ENCODE assay signal across 9 mouse cellular contexts in the genomic region with DNA sequence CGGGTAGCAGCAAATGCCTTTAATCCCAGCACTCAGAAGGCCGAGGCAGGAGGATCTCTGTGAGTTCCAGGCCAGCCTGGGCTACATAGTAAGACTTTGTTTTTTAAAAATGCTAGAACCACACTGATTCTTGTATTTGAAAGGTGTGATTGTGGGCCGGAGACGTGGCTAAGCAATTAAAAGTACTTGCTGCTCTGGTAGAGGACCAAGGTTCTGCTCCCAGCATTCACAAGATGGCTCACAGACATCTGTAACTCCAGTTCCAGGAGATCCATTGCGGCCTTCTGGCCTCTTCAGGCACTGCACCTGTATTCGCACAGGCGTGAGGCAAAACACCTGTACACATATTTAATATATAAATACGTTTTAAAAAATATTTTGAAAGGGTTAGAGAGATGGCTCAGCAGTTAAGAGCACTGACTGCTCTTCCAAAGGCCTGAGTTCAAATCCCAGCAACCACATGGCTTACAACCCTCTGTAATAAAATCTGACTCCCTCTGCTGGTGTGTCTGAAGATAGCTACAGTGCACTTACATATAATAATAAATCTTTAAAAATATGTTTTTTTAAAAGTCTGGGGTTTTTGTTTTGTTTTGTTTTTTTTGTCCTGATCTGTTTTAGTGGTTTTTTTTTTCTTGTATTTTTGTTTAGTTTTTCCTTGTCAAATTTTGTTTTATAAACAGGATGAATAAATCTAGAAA. TPM values are rescaled to one million over a fixed set of nuclear protein-coding genes. Genes with fewer than 3 reads are reported as not detected.
A peak's percentile ranks its signal among the peaks of the same experiment; 100 is the strongest.
DNase-seq lines count a peak whose midpoint lies in the region; ATAC-seq and TF ChIP-seq lines count a peak whose summit lies in the region.
"Had no signal": no experiment of that assay in that cellular context is flagged by ENCODE, and none has a peak within 500 bp of the region (broad histone marks: within the 10 kb centered on the region; RNA-seq: fewer than 3 reads in every experiment).

No protein-coding gene starts in this region.

- H3K4me1 ChIP-seq in kidney, postnatal 0 days (replicated peaks; ENCODE audit: insufficient read depth, low read length) = peaks cover 7% of the 10 kb centered on the region; the same call in 1 of the 2 replicates
- H3K4me1 ChIP-seq in ES-Bruce4 (ENCODE audit: control insufficient read depth, insufficient read depth, low read length) = no peaks in the 10 kb centered on the region
- no peaks in the 10 kb centered on the region; the same call in 1 of the 2 replicates for H3K4me1 ChIP-seq in embryonic fibroblast, embryonic 13.5 days (ENCODE audit: control insufficient read depth, insufficient read depth, low read length)
- H3K4me1 ChIP-seq in liver, embryonic 16.5 days (ENCODE audit: control insufficient read depth, low read depth, low read length) = peaks cover 18% of the 10 kb centered on the region
- no peaks in the 10 kb centered on the region for H3K4me1 ChIP-seq in hindbrain, postnatal 0 days (ENCODE audit: insufficient read depth, low read length)

- H3K27ac ChIP-seq in kidney, postnatal 0 days = peak overlapping the region; percentile 71; the same call in 1 of the 2 replicates
- H3K27ac ChIP-seq in ES-Bruce4 (ENCODE audit: insufficient read depth, low read length) = peak overlapping the region; percentile 76; the same call in 1 of the 2 replicates
- H3K27ac ChIP-seq in embryonic fibroblast, embryonic 13.5 days (ENCODE audit: insufficient read depth, low read length) = peak overlapping the region; percentile 12; the same call in 1 of the 2 replicates
- H3K27ac ChIP-seq in liver, embryonic 16.5 days (ENCODE audit: low read length) = peak overlapping the region; percentile 87
- H3K27ac ChIP-seq in hindbrain, postnatal 0 days = no peak overlapping the region
- H3K27ac ChIP-seq: hindbrain, embryonic 15.5 days had no signal

- no peak for TF ChIP-seq POLR2A in ES-Bruce4 (IDR thresholded peaks at IDR 0.05; ENCODE audit: insufficient read depth, low read length)
- no peak for TF ChIP-seq POLR2A in embryonic fibroblast, embryonic 13.5 days (IDR thresholded peaks at IDR 0.05; ENCODE audit: low read depth, low read length)

- 92% methylated on average over 8 of the region's 8 CpGs for WGBS in kidney, postnatal 0 days
- 74% methylated on average over 8 of the region's 8 CpGs for WGBS in liver, embryonic 16.5 days (ENCODE audit: insufficient replicate concordance)
- 92% methylated on average over 8 of the region's 8 CpGs for WGBS in hindbrain, postnatal 0 days

- no peaks in the 10 kb centered on the region for H3K36me3 ChIP-seq in kidney, postnatal 0 days (ENCODE audit: insufficient read depth, low read length)
- H3K36me3 ChIP-seq in ES-Bruce4 (ENCODE audit: control insufficient read depth, insufficient read depth, low read length, poor library complexity, severe bottlenecking) = no peaks in the 10 kb centered on the region
- H3K36me3 ChIP-seq in liver, embryonic 16.5 days (ENCODE audit: control insufficient read depth, insufficient read depth) = no peaks in the 10 kb centered on the region
- H3K36me3 ChIP-seq in hindbrain, postnatal 0 days (ENCODE audit: insufficient read depth, low read length) = no peaks in the 10 kb centered on the region
- H3K36me3 ChIP-seq: hindbrain, embryonic 15.5 days had no signal

- H3K4me2 ChIP-seq in kidney, postnatal 0 days (ENCODE audit: low read length) = no peak overlapping the region
- peak overlapping the region; percentile 80 for H3K4me2 ChIP-seq in liver, embryonic 16.5 days (ENCODE audit: low read depth, low read length)
- H3K4me2 ChIP-seq in hindbrain, postnatal 0 days (ENCODE audit: low read depth, low read length) = no peak overlapping the region

- no peaks in the 10 kb centered on the region for H3K27me3 ChIP-seq in kidney, postnatal 0 days (ENCODE audit: insufficient read depth, low read length)
- no peaks in the 10 kb centered on the region for H3K27me3 ChIP-seq in ES-Bruce4 (ENCODE audit: control insufficient read depth, insufficient read depth, low read length, poor library complexity, severe bottlenecking)
- H3K27me3 ChIP-seq in liver, embryonic 16.5 days (ENCODE audit: control insufficient read depth, insufficient read depth, low read depth, low read length) = no peaks in the 10 kb centered on the region
- no peaks in the 10 kb centered on the region for H3K27me3 ChIP-seq in hindbrain, postnatal 0 days (ENCODE audit: insufficient read depth, low read length)
- H3K27me3 ChIP-seq: hindbrain, embryonic 15.5 days had no signal

- TF ChIP-seq EP300 in ES-Bruce4 (IDR thresholded peaks at IDR 0.05; ENCODE audit: insufficient read depth, low read depth, low read length) = no peak

- H3K9me3 ChIP-seq in kidney, postnatal 0 days (replicated peaks; ENCODE audit: low read length) = no peaks in the 10 kb centered on the region
- no peaks in the 10 kb centered on the region for H3K9me3 ChIP-seq in ES-Bruce4 (replicated peaks; ENCODE audit: control insufficient read depth, insufficient read depth, low read length, poor library complexity, severe bottlenecking)
- no peaks in the 10 kb centered on the region for H3K9me3 ChIP-seq in liver, embryonic 16.5 days (replicated peaks; ENCODE audit: control insufficient read depth, low read length)
- no peaks in the 10 kb centered on the region for H3K9me3 ChIP-seq in hindbrain, postnatal 0 days (ENCODE audit: low read length)
- H3K9me3 ChIP-seq: hindbrain, embryonic 15.5 days had no signal

- no peak for ATAC-seq in kidney, postnatal 0 days (replicated peaks; ENCODE audit: low FRiP score, low read depth)
- ATAC-seq in liver, embryonic 16.5 days (ENCODE audit: low read depth) = no peak
- ATAC-seq in hindbrain, postnatal 0 days = no peak

- H3K9ac ChIP-seq in kidney, postnatal 0 days (ENCODE audit: low read depth, low read length) = no peak overlapping the region
- peak overlapping the region; percentile 60 for H3K9ac ChIP-seq in ES-Bruce4 (ENCODE audit: low read depth, poor library complexity, severe bottlenecking)
- H3K9ac ChIP-seq in liver, embryonic 16.5 days (ENCODE audit: low read depth, low read length) = no peak overlapping the region; the same call in 1 of the 2 replicates
- no peak overlapping the region for H3K9ac ChIP-seq in hindbrain, postnatal 0 days (replicated peaks; ENCODE audit: low read length)

- TF ChIP-seq CTCF in kidney, postnatal 0 days (IDR thresholded peaks at IDR 0.05; ENCODE audit: low read depth) = peak; percentile 21; the same call in 1 of the 2 replicates
- TF ChIP-seq CTCF in ES-Bruce4 (IDR thresholded peaks at IDR 0.05; ENCODE audit: low read depth, low read length) = no peak
- no peak for TF ChIP-seq CTCF in embryonic fibroblast, embryonic 13.5 days (IDR thresholded peaks at IDR 0.05; ENCODE audit: borderline replicate concordance, insufficient read depth, low read length)
- no peak for TF ChIP-seq CTCF in hindbrain, postnatal 0 days (IDR thresholded peaks at IDR 0.05; ENCODE audit: low read depth)

- no peak overlapping the region for H3K4me3 ChIP-seq in kidney, postnatal 0 days (replicated peaks; ENCODE audit: low read depth, low read length)
- H3K4me3 ChIP-seq in ES-Bruce4 (ENCODE audit: low read depth, low read length) = no peak overlapping the region
- no peak overlapping the region for H3K4me3 ChIP-seq in embryonic fibroblast, embryonic 13.5 days (ENCODE audit: insufficient read depth, low read length)
- peak overlapping the region; percentile 68 for H3K4me3 ChIP-seq in liver, embryonic 16.5 days (ENCODE audit: low read depth, low read length)
- H3K4me3 ChIP-seq in hindbrain, postnatal 0 days (ENCODE audit: low read length) = no peak overlapping the region

- no peak for DNase-seq in kidney, postnatal 0 days (ENCODE audit: low spot score)
- DNase-seq in kidney, adult 11 months = no peak
- no peak for DNase-seq in cerebellum, adult 11 months
- no peak for DNase-seq in ovary, postnatal 10 days (ENCODE audit: low spot score)
- DNase-seq in hindbrain, postnatal 0 days (ENCODE audit: low spot score) = no peak

RNA-seq across cellular contexts. Expression of gene Birc3, which starts 0.7 kb away (rescaled TPM):
- 5.3 and 7.2 TPM in 2 replicates for polyA plus RNA-seq in kidney, postnatal 0 days (2015; fragmentation: Nextera tagmentation; extraction: Ambion mirVana)
- 6.0 and 9.6 TPM in 2 replicates for polyA plus RNA-seq in ES-Bruce4 (2011; ENCODE audit: insufficient read depth, insufficient read length, low read depth, missing spikeins)
- polyA plus RNA-seq in embryonic fibroblast, embryonic 13.5 days (2011; ENCODE audit: insufficient read length, low read depth, missing spikeins) = 29.3 and 33.7 TPM in 2 replicates
- polyA plus RNA-seq in liver, embryonic 16.5 days (2015; fragmentation: Nextera tagmentation; extraction: Ambion mirVana) = 6.0 and 7.4 TPM in 2 replicates
- total RNA-seq in hindbrain, postnatal 0 days (2014; rRNA removed) = 3.5 and 4.0 TPM in 2 replicates
- polyA plus RNA-seq in hindbrain, postnatal 0 days (2015; fragmentation: Nextera tagmentation; extraction: Ambion mirVana) = 1.4 and 1.5 TPM in 2 replicates

RNA-seq across cellular contexts. Expression of gene Birc2, which starts 36.8 kb away (rescaled TPM):
- 36.4 and 37.4 TPM in 2 replicates for polyA plus RNA-seq in kidney, postnatal 0 days (2015; fragmentation: Nextera tagmentation; extraction: Ambion mirVana)
- 51.9 and 52.5 TPM in 2 replicates for polyA plus RNA-seq in ES-Bruce4 (2011; ENCODE audit: insufficient read depth, insufficient read length, low read depth, missing spikeins)
- 21.0 and 25.4 TPM in 2 replicates for polyA plus RNA-seq in embryonic fibroblast, embryonic 13.5 days (2011; ENCODE audit: insufficient read length, low read depth, missing spikeins)
- 14.2 and 14.4 TPM in 2 replicates for polyA plus RNA-seq in liver, embryonic 16.5 days (2015; fragmentation: Nextera tagmentation; extraction: Ambion mirVana)
- 27.0 and 33.7 TPM in 2 replicates for total RNA-seq in hindbrain, postnatal 0 days (2014; rRNA removed)
- polyA plus RNA-seq in hindbrain, postnatal 0 days (2015; fragmentation: Nextera tagmentation; extraction: Ambion mirVana) = 28.8 and 29.5 TPM in 2 replicates
